Mouse (Mus musculus): ENCODE results near the gene App.

DNA sequence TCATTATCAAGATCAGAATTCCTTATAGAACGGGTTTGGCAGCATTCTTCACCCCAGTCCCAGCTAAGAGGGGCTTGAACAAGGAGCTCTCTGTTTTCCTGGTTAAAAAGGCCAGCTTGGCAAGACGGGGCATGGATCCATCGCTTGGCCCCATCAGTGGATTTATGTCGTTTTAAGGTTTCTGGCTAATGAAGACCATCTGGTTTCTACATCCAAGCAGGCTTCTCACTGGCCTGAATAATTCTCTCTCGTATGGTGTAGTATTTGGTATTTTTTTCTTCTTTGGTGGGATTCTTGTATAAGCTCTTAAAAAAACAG lies 45.3 kb downstream of the App start:
- TF ChIP-seq CTCF (IDR thresholded peaks at IDR 0.05; ENCODE audit: low read depth) (no peak), EP300 (IDR thresholded peaks at IDR 0.05; ENCODE audit: low read depth) (no peak)
